Mouse (Mus musculus) MN1 (cell line): ENCODE measurements around the gene C2cd2l.
"Not testable (repeated sequence)": the region's sequence is repeated elsewhere in the genome, so short reads cannot be mapped to it uniquely, and the experiment has no call there.

Experiments used
- DNase-seq: peaks from one replicate; pipeline ENCODE4 v3.0.0-alpha.2; 2016; ENCODE audit warnings: low spot score

C2cd2l gene

DNA sequence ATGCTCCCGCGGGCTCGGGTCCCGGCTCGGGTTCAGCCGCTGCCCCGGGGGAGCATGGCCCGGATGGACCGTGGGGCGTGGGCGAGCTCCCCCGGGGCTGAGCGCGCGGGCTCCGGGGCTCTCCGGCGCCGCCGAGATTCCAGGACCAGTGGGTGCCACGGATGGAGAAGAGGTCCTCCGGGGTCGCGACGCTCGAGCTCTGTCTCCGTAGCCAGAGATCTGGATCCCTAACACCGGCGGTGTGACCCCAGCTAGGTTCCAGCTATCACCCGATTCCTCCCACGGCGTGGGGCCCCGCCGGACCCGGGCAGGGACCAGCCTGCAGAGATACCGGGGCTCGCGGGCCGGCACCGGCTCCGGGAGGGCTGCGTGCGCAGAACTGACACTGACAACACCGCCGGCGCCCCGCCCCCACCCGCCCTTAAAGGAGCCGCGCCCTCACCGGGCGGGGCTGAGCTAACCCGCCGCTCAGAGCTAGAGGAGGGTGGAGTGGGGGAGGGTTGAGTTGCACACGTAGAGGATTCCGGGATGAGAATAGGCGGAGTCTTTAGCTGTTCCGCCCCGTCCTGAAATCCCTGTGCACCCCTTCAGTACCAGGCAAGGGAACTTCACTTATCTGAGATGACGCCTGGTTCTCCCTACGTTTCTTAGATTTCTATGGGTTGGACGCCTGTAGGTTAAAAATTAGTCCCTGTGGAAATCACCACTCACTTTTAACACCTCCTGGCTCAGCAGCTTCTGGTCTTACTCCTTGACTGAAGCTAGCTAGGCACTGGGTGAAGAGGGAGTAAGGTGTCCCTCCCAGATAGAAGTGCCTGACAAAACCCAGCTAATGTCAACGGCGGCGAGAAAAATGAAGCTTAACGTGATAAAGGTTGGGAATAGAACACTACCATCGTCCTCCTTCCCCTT is at the start of gene C2cd2l:
Gene C2cd2l, minus strand, starts transcription at position 399 of the 912 bp plus-strand sequence.
- DNase-seq: peak; percentile 97

DNA sequence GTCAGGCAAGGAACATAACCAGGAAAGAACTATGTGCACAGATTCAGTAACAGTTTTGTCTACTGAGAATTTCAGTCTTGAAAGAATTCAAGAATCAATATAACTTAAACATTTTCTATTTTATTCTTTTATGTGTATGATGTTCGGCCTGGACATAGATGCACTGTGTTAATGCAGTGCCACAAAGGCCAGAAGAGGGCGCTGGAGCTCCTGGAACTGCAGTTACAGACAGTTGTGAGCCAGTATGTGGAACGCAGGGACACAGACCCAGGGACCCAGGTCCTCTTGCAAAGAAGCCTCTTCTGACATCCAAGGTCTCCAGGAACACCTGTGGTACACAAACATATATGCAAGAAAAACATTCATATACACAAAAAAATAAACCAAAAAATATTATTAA is 44.4 kb upstream of the C2cd2l start:
- DNase-seq: no peak

- DNase-seq: not testable (repeated sequence)
Observed at GRCm38 (mm10) chr9:44361931-44362330, 41.8 kb upstream of the C2cd2l start.

DNA sequence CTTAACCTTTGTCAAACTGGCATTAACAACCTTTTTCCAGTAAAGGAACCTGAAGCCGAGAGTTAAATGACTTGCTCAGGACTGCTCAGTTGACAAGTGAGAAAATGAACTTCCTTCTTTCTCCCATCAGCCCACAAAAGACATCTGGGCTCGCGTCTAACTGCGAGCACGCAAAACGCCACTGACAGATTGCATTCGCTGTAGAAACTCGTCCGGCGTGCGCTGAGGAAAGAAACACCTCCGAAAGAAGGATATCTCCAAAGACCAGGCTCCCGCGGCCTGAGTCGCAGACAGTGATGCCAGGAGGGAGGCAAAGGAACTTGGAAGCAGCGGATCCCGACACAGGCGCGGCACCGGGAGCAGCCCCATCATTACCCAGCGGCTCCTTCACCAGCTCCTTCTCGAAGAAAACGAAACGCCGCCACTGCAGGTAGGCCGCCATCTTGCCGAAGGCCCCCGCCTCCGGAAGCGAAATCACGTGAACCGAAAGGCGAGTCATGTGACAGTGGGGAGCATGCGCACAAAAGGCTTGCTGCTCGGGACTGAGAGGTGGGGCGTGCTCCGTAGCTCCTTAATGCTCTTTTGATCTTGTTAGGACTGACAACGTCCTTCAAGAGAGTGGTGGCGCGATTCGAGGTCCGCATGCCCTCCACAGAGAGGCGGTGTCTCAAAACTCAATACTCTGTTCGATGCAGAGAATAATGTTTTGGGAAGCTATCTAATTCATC is 41.3 kb upstream of the C2cd2l start, which contains the start of gene Vps11:
Gene Vps11, minus strand, starts transcription at position 481 of the 728 bp plus-strand sequence.
- DNase-seq: peak; percentile 99

DNA sequence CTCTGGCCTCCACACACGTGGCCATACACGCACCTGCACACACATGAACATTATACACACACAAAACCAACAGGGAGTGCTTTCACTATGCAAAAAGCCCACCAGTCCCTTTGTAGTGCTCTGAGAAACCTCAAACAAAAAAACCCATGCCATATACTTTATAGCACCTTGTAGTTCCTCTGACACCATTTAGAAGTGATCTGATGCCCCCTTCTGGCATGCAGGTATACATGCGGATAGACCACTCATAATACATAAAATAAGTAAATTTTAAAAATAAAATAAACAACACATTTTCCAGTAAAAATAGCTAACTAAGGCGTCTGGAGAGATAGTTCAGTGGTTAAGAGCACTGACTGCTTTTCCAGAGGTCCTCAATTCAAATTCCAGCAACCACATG is 37.1 kb upstream of the C2cd2l start:
- DNase-seq: peak; percentile 56

DNA sequence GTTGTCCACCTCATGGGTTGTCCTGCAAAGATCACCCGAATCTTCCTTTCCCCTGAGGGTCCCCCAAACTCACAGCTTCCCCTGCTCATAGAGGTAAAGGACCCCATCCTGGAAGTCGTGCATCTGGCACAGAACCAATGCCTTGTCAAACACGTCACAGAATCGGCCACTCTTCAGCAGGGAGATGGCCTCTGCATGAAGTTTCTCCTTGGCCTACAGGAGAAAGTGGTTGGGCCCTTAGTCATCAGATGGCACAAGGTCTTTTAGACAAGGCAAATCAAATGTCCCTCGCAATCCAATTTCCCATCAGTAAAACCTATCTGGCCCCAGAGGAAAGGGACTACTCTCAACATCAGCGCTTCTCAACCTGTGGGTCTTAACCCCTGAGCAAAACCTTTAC is 33.1 kb upstream of the C2cd2l start:
- DNase-seq: no peak

DNA sequence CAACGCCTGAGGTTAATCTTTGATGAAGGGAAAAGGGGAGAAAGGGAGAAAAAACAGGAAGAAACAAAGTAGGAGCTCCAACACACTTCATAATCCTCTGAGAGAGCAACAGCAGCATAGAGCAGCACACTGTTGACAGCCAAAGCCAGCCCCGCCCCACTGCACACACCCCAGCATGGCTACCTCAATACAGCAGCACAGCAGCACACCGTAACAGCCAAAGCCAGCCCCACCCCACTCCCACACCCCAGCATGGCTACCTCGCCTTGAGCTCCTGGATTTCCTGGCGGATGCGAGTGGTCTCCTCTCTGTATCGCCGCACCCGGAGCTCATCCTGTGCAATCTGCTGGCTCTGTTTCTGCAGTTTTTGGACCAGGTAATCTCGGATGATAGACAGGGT is 32.3 kb upstream of the C2cd2l start:
- no peak for DNase-seq

GRCm38 (mm10) chr9:44351396-44351795 is 31.3 kb upstream of the C2cd2l start:
- no peak for DNase-seq

GRCm38 (mm10) chr9:44348546-44348945 is 28.5 kb upstream of the C2cd2l start:
- DNase-seq: no peak

DNA sequence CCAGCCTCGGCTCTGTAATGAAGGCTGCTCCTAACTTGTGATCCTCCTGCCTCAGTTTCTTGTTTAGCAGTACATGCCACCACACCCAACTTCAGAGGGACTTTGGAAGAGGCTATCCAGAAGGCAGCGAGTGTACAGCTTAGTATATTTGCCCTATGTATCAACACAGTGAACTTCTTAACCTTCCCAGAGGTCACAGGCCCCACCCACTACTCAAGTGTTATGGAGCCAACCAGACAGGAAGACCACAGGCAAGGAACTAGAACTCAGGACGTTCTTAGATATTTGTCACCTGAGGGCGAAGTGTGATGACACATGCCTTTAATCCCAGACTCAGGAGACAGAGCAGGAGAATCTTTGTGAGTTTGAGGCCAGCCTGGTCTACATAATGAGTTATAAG is 27.5 kb upstream of the C2cd2l start:
- no peak for DNase-seq

DNA sequence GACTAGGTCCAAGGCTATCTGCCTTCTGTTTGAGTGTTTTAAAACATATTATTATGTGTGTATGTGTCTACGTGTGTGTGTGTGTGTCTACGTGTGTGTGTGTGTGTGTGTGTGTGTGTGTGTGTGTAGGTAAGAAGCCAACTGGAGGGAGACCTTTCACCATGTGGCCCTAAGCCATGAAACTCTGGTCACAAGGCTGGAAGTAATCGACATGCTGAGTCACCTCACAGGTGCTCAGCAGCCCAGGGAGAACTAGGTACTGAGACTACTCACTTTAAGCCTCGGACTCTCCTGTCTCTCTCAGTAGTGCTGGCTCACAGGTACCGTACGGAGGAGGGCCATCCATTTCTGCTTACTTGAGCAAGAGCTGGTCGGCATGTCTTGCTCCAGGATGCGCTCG is 27.1 kb upstream of the C2cd2l start:
- no peak for DNase-seq

DNA sequence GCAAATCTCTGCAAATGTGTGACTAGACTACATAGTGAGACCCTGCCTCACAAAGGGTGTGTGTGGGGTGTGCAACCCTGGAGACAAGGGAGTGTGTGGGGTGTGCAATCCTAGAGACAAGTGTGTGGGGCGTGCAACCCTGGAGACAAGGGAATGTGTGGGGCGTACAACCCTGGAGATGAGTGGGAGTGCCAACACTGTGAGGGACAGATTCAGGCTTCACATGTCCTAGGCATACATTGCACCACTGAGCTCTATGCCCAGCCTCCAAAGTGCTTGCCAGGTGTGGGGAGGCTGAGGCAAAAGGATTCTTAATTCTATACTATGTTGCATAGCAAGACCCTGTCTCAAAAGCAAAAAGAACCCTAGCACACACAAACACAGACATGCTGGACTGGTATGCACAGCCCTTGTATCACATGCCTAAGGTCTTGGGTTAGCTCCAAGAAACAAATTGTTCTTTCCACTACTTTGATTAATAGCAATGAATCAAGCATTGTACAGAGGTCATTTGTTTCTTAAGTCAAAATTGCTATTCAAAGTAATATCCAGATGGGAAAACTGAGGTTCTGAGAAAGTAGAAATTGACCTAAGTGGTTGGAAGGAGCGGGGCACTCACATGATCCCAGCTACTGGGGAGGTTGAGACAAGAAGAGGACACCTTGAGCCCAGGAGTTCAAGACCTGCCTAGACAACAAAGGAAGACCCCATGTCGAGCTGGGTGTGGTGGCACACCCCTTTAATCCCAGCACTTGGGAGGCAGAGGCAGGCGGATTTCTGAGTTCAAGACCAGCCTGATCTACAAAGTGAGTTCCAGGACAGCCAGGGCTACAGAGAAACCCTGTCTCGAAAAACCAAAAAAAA is 25.7 kb upstream of the C2cd2l start:
- no peak for DNase-seq

DNA sequence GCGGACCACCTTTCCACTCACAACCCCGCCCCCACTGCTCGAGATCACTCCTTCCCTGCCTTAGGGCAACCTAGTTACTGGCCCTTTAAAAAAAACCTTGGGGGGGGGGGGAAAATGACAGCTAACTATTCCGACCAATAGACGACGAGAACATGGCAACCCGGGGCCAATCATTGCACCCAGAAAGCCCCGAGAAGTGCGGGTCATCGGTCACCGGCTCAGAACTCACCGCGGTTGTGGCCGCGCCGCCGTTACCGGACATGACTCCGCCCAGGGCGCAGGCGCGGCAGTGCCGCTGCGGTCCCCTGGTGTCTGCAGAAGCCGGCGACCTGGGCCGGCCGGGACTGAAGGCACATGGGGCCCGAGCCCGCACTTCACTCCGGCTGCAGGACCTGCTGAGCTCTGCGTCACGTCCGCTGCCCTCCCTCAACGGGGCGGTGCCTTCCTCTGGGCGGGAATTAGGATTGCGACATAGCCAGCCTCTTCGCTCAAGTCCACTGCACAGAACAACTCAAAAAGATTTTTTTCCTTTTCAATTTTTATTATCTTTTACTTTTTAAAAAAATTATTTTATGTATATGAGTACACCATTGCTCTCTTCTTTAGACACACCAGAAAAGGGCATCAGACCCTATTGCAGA is 23.8 kb upstream of the C2cd2l start, which contains the start of gene Hmbs:
Gene Hmbs, minus strand, starts transcription at position 448 of the 641 bp plus-strand sequence.
- DNase-seq: peak; percentile 91

DNA sequence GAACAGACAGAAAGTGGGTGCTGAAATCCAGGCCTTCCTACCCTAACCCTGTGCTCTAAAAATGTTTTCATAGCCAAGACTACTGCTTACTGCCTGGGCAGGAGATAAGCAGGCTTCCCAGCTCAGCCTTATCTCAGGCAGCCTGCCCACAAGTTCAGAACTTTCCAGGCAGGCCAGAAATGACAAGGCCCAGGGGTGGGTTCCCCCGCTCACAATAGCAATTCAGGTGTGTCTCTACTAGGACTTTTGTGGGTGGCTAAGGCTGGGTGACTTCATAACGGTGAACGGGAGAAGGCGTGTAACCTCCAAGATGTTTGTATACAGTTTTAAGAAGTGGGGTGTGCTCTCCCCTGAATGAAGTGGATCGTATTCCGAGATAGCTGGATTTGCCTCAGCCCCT is 23.2 kb upstream of the C2cd2l start:
- no peak for DNase-seq

DNA sequence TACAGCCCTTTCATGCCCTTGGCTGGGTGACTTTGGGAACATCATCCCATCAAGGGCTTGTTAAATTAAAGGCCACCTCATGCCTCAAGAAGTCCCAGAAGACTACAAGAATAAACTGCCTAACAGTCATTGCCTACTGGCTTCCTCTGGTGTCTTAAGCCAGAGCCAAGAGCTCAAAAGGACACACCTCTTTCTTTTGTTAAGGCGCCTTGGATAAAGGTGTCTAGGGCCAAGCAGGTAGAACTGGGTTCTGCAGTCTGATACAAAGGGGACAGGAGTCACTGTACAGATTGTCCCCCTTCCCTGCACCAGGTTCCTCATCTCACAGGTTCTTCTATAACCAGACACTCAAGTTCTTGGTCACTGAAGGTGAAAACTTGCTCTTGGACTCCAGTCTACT is 22.5 kb upstream of the C2cd2l start:
- no peak for DNase-seq

DNA sequence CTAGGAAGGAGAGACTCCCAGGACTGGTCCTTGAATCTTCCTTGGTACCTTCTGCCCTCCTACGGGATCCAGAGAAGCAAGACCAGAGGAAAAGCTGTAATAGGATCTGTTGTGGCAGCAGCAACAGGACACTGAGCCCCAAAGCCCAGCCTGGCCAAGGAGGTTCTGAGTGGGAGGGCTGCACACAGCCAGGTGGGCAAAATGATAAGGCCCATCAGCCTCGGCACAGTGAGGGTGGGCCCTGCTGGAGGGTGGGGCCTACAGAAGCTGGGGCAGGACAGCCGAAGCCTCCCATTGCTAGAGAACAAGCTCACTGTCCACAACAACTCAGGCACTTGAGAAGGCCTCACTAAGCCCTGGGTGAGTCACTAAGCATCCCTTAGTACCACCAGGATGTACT is 22.1 kb upstream of the C2cd2l start:
- no peak for DNase-seq

- DNase-seq: no peak
Observed at GRCm38 (mm10) chr9:44341487-44341886, 21.4 kb upstream of the C2cd2l start.

DNA sequence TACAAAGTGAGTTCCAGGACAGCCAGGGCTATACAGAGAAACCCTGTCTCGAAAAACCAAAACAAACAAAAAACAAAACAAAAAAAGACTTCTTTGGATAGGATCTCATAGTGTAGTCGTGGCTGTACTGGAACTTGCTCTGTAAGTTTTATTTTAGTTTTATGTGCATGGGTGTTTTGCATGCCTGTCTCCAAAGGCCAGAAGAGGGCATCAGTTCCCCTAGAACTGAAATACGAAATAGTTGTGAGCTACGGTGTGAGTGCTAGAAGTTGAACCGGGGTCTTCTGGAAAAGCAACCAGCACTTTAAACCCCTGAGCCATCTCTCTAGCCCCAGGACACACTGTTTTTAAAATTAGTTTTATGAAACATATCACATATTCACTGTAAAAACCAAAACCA is 18.5 kb upstream of the C2cd2l start:
- no peak for DNase-seq

- no peak for DNase-seq
Observed at GRCm38 (mm10) chr9:44337436-44338169, 17.5 kb upstream of the C2cd2l start.

DNA sequence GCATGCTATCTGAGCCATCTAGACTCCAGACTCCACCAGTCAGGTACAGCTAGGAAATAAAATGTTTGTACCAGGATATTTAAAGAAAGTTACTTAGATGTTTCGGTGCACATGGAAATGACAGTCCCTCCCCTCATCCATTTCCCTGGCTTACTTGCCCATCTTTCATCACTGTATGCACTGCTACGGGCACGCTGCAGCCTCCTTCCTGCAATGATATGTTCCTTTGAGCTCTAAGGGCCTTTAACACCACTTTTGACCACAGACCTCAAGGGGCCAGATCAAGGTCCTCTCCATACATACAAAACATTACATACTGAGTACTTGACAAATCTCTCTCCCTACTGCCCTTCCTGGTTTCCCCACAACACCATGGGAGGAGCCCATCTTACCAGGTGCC is 16.9 kb upstream of the C2cd2l start:
- DNase-seq: no peak

- DNase-seq: not testable (repeated sequence)
Observed at GRCm38 (mm10) chr9:44336513-44336912, 16.4 kb upstream of the C2cd2l start.
